Mouse (Mus musculus): ENCODE measurements around the gene Nfia.

Nfia gene

DNA sequence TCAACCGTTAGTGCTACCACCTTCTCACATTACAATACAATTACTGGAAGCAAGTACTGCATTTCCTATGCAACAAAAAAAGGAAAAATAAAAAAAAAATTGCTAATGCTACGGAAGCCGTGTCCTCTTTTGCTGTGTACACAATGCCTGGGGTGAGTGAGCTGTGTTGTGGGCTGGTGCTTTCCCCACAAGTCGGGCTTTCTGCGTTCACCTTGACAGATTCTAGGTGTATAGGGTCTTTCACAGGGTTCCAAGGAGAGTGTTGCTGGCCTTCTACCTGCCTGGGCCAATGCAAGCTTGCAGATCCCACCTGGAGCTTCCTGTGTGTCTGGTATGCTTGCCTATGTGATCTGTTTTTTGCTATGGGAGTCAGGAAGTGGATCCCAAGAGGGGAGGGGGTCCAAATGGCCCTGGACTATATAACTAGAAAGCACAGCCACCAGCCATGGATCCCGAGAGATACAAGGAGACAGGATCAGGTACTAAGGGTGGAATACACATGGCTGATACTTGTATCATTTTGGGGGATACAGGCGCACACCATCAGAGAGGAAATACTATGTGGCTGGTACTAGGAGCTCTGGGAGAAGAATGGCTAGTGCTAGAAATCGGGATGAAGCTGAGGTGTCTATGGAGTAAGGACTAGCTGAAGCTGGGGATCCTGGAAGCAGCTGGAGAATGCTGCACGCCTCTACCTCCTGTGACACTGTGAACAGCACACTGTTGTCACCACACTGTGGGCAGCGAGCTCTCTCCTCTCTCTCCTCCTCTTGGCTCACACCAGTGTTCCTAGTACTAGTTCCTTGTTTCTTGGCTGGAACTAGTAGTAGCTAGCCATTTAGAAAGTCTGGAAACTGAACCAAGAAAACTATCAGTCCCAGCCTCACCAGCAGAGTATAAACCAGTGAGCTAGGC is 346.5 kb downstream of the Nfia start:
- peaks cover 16% of the 10 kb centered on the region for H3K9me3 ChIP-seq (ENCODE audit: low read length)
- no peaks in the 10 kb centered on the region for H3K27me3 ChIP-seq (ENCODE audit: insufficient read depth, low read length)
- no peaks in the 10 kb centered on the region for H3K36me3 ChIP-seq (ENCODE audit: insufficient read depth, low read length)
- H3K4me1 ChIP-seq (replicated peaks; ENCODE audit: low read depth, low read length) = 0 out of 2 replicates have a peak, but pooled peaks cover 4% of the 10 kb centered on the region
- no peak overlapping the region for H3K4me3 ChIP-seq (replicated peaks; ENCODE audit: low read length)
- TF ChIP-seq CTCF (conservative IDR thresholded peaks at IDR 0.05; ENCODE audit: low read length) = no peak
- no peak for TF ChIP-seq POU5F1 (IDR thresholded peaks at IDR 0.05; ENCODE audit: borderline replicate concordance, low read length)
- TF ChIP-seq NANOG (IDR thresholded peaks at IDR 0.05; ENCODE audit: borderline replicate concordance, low read length) = no peak

DNA sequence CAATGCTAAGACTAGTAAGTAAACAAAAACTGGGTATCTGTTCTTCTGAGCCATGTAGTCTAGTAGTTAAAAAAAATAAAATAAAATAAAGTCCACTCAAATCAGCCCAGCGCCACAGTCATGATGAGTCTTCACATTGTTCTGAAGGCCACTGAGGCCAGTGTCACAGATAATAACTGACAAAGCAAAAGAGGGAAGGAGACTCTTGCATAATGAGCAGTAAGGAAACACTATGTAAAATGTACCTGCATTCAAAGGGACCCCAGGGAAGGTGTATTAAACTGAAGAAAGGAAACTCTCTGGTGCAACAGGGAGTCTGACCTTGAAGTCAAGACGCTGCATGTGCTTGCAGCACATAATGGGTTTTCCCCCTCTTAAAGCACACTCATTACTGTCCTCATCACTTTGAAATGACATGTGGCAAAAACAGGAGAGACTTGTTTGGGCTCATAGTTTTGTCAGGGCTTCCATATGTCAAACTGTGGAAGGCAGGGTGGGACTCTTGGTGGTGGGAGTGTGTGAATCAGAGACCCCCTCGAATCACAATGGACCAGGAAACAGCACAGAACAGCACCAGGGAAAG is 347.5 kb downstream of the Nfia start:
- Histone ChIP-seq H3K4me3 (replicated peaks; ENCODE audit: low read length) (no peak overlapping the region), H3K27me3 (ENCODE audit: insufficient read depth, low read length) (no peaks in the 10 kb centered on the region), H3K36me3 (ENCODE audit: insufficient read depth, low read length) (no peaks in the 10 kb centered on the region), H3K4me1 (replicated peaks; ENCODE audit: low read depth, low read length) (0 out of 2 replicates have a peak, but pooled peaks cover 4% of the 10 kb centered on the region), H3K9me3 (ENCODE audit: low read length) (peaks cover 19% of the 10 kb centered on the region)
- TF ChIP-seq CTCF (conservative IDR thresholded peaks at IDR 0.05; ENCODE audit: low read length) (no peak), POU5F1 (IDR thresholded peaks at IDR 0.05; ENCODE audit: borderline replicate concordance, low read length) (no peak), NANOG (IDR thresholded peaks at IDR 0.05; ENCODE audit: borderline replicate concordance, low read length) (no peak)

DNA sequence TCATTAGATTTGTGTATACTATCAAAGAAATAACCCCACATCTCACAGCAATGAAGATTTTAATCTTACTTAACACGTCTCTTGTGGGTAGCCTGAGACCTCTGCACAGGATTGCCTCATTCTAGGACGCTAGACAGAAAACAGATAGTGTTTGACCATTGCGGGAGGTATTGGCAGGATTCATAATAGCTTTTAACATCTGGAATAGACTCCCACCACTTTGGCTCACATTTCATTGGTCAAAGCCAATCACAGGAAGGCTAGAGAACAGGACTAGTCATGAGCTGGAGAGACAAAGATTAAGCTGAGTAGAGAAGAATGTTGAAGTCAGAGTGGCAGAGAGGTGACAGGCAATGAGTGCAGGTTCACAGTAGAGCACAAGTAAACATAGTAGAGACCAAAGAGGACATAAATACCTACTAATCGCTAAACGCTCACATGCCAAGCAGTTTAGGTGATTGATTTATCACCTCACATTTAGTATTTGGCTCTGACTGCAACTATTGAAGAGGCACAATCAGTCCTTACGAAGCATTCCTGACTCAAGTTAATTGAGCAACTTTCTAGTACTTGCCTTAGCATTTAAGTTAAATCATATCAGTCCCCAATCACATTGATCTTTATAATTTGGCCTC is 348.3 kb downstream of the Nfia start:
- 0 out of 2 replicates have a peak, but pooled peaks cover 4% of the 10 kb centered on the region for H3K4me1 ChIP-seq (replicated peaks; ENCODE audit: low read depth, low read length)
- no peak for TF ChIP-seq CTCF (conservative IDR thresholded peaks at IDR 0.05; ENCODE audit: low read length)
- TF ChIP-seq POU5F1 (IDR thresholded peaks at IDR 0.05; ENCODE audit: borderline replicate concordance, low read length) = no peak
- TF ChIP-seq NANOG (IDR thresholded peaks at IDR 0.05; ENCODE audit: borderline replicate concordance, low read length) = no peak
- peaks cover 19% of the 10 kb centered on the region for H3K9me3 ChIP-seq (ENCODE audit: low read length)
- H3K36me3 ChIP-seq (ENCODE audit: insufficient read depth, low read length) = no peaks in the 10 kb centered on the region
- no peaks in the 10 kb centered on the region for H3K27me3 ChIP-seq (ENCODE audit: insufficient read depth, low read length)
- no peak overlapping the region for H3K4me3 ChIP-seq (replicated peaks; ENCODE audit: low read length)

DNA sequence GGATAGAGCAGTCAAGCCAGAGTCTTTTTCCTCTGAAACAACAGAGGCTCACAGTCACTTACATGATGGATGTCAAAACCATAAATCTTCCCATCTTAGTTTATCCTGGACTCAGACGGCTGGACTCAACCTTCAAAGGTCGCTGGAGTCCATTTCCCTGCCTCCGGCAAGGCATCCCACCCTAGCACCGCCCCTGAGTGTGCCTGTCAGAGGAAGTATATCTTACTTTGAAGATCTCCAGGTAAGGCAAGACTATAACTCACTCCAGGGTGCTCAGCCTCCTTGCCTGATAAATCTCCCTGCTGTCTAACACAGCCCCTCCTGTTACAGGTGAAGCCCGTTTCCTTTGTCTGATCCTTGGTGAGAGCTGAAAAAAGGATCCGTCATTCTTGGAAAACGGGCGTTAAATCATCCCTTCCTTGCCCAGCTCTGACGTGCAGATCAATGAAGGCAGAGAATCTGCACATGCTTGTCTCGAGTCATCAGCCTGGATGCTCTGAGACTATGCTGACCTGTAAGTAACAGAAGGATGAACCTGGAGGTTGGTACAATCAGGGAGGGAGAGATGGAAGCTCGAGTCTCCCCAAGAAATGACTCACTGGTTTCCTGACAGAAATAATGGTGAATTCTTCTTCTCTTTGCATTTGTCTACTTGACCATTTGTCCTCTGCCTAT is 353.6 kb downstream of the Nfia start:
- peaks cover 19% of the 10 kb centered on the region for H3K9me3 ChIP-seq (ENCODE audit: low read length)
- H3K4me3 ChIP-seq (replicated peaks; ENCODE audit: low read length) = no peak overlapping the region
- no peaks in the 10 kb centered on the region for H3K27me3 ChIP-seq (ENCODE audit: insufficient read depth, low read length)
- H3K36me3 ChIP-seq (ENCODE audit: insufficient read depth, low read length) = no peaks in the 10 kb centered on the region
- H3K4me1 ChIP-seq (replicated peaks; ENCODE audit: low read depth, low read length) = no peaks in the 10 kb centered on the region
- TF ChIP-seq POU5F1 (IDR thresholded peaks at IDR 0.05; ENCODE audit: borderline replicate concordance, low read length) = no peak
- TF ChIP-seq CTCF (conservative IDR thresholded peaks at IDR 0.05; ENCODE audit: low read length) = no peak
- no peak for TF ChIP-seq NANOG (IDR thresholded peaks at IDR 0.05; ENCODE audit: borderline replicate concordance, low read length)

DNA sequence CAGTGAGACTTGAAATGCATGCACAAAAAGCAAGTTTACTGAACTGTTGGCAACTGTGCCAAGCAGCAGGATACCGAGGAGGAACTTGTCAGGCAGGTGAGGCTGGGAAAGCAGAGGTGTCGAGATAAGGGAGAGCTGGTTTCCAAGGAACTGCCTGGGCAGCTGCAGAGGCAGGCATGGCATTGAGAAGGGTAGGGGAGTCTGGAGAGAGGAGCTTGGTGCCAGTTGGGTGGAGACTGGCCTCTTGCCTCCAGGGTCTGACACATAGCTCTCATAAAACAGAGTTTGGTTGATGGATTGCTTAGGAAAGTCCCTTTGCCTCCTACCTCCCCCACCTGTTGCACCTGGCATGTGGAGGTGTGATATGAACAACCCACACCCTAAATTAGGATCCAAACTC is 358.3 kb downstream of the Nfia start:
- H3K4me3 ChIP-seq (replicated peaks; ENCODE audit: low read length) = no peak overlapping the region
- peaks cover 11% of the 10 kb centered on the region for H3K9me3 ChIP-seq (ENCODE audit: low read length)
- H3K36me3 ChIP-seq (ENCODE audit: insufficient read depth, low read length) = no peaks in the 10 kb centered on the region
- no peaks in the 10 kb centered on the region for H3K4me1 ChIP-seq (replicated peaks; ENCODE audit: low read depth, low read length)
- TF ChIP-seq POU5F1 (IDR thresholded peaks at IDR 0.05; ENCODE audit: borderline replicate concordance, low read length) (no peak), CTCF (conservative IDR thresholded peaks at IDR 0.05; ENCODE audit: low read length) (no peak), NANOG (IDR thresholded peaks at IDR 0.05; ENCODE audit: borderline replicate concordance, low read length) (no peak)
- H3K27me3 ChIP-seq (ENCODE audit: insufficient read depth, low read length) = no peaks in the 10 kb centered on the region

DNA sequence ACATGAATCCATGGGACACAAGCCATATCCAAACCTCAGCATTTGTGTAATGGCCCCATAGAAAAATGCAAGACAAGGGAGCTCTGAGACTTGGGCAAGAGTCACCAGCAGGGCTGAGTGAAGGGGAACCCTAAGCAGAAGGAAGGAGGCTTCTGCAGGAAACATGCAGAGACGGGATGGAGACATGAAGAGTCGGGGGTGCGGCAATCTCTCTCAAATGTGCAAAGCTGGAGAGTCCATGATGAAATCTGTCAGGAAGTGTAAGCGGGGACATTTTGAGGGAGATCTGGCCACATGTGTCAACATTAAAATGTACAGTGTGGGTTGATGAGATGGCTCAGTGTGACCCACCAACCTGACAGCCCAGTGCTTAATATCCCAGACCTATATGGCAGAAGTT is 361.5 kb downstream of the Nfia start:
- Histone ChIP-seq H3K36me3 (ENCODE audit: insufficient read depth, low read length) (no peaks in the 10 kb centered on the region), H3K4me3 (replicated peaks; ENCODE audit: low read length) (no peak overlapping the region), H3K4me1 (replicated peaks; ENCODE audit: low read depth, low read length) (no peaks in the 10 kb centered on the region), H3K9me3 (ENCODE audit: low read length) (peaks cover 11% of the 10 kb centered on the region), H3K27me3 (ENCODE audit: insufficient read depth, low read length) (no peaks in the 10 kb centered on the region)
- no peak for TF ChIP-seq CTCF (conservative IDR thresholded peaks at IDR 0.05; ENCODE audit: low read length)
- no peak for TF ChIP-seq NANOG (IDR thresholded peaks at IDR 0.05; ENCODE audit: borderline replicate concordance, low read length)

DNA sequence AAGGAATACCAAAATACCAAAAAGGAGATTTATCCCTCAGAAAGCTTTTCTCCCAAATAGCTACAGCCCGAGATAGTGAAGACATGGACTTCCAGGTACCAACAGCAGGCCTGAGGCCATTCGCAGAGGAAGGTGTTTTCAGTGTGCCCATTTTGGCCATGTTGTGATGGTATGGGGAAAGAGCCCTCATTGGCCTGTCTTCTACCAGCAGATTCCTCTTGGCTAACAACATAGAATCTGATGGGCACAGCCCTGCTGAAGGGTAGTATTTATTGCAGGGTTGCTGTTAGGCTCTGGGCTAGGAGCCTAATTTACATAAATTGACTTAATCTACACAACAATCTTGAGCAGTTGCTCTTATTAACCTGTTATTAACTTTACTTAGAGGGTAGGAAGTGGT is 363.5 kb downstream of the Nfia start:
- TF ChIP-seq CTCF (conservative IDR thresholded peaks at IDR 0.05; ENCODE audit: low read length) (no peak), POU5F1 (IDR thresholded peaks at IDR 0.05; ENCODE audit: borderline replicate concordance, low read length) (no peak), NANOG (IDR thresholded peaks at IDR 0.05; ENCODE audit: borderline replicate concordance, low read length) (no peak)
- H3K4me1 ChIP-seq (replicated peaks; ENCODE audit: low read depth, low read length) = no peaks in the 10 kb centered on the region
- peaks cover 11% of the 10 kb centered on the region for H3K9me3 ChIP-seq (ENCODE audit: low read length)
- H3K27me3 ChIP-seq (ENCODE audit: insufficient read depth, low read length) = no peaks in the 10 kb centered on the region
- no peak overlapping the region for H3K4me3 ChIP-seq (replicated peaks; ENCODE audit: low read length)
- H3K36me3 ChIP-seq (ENCODE audit: insufficient read depth, low read length) = no peaks in the 10 kb centered on the region

DNA sequence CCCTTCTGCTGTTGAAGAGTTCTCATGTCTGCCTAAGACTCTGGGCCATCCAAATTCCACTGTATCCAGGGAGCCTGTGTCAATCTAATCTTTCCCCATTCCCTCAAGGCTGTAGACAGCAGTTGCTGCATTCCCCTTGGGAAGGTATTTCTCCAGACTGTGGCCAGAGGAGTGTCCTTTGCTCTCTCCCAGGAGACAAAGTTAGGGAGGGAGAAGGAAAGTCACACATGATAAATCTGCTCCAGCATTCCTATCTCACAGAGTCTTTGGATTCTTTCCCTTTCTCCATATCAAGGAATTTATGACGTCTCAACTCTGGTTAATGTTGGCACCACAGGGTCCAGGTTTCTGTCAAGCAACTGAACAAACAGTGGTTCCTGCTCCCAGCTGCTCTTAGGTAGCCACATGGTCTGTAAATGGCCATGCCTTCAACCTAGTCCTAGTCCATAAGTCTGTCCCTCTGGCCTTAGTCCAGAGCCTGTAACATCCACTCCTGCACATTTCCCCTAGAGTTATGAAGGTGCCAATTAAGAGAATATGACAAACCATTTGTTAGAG is 370.4 kb downstream of the Nfia start:
- Histone ChIP-seq H3K4me1 (replicated peaks; ENCODE audit: low read depth, low read length) (no peaks in the 10 kb centered on the region), H3K36me3 (ENCODE audit: insufficient read depth, low read length) (no peaks in the 10 kb centered on the region), H3K9me3 (ENCODE audit: low read length) (no peaks in the 10 kb centered on the region), H3K4me3 (replicated peaks; ENCODE audit: low read length) (no peak overlapping the region), H3K27me3 (ENCODE audit: insufficient read depth, low read length) (no peaks in the 10 kb centered on the region)
- TF ChIP-seq POU5F1 (IDR thresholded peaks at IDR 0.05; ENCODE audit: borderline replicate concordance, low read length) (no peak), NANOG (IDR thresholded peaks at IDR 0.05; ENCODE audit: borderline replicate concordance, low read length) (no peak), CTCF (conservative IDR thresholded peaks at IDR 0.05; ENCODE audit: low read length) (no peak)
